Mouse (Mus musculus): ENCODE results near the gene Stk35.

DNA sequence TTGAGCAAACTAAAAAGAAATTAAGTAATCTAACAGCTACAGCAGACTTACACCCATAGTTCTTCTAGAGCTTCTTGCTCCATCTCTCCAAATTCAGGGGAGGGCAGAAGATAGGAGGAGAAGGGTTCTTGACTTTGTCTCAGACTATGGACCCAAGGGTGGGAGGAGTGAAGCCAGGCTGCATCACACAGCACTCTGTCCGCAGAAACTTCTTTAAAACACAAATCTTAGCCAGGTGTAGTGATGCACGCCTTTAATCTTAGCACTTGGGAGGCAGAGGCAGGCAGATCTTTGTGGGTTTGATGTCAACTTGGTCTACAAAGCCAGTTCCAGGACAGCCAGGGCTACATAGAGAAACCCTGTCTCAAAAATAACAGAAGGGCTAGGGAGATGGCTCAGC, 3.8 kb upstream of the Stk35 start:
- TF ChIP-seq EP300 (IDR thresholded peaks at IDR 0.05; ENCODE audit: insufficient read depth, low read depth, low read length) (no peak), CTCF (IDR thresholded peaks at IDR 0.05; ENCODE audit: low read depth, low read length) (no peak)

Data from ES-Bruce4 (cell line).